Mouse (Mus musculus): Measurements from ENCODE around the gene Dync1i2.

DNA sequence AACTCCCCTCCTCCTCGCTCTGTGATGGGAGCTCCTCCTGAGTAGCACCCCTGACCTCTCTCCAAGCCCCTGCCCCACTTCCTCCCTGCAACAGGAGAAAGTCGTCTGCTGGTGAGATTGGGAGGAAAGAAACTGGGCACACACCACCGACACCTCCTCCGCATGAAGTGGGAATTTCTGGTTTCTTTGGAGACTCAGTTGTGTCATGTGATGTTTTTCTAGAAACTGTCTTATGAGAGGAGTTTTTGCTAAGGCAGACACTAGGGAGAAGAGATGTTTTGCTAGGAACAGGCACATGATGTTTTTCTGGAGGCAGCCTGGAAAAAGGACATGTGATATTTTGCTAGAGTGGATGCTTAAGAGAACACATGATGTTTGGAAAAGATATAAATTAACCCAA, 11.0 kb upstream of the Dync1i2 start:
- TF ChIP-seq CTCF (IDR thresholded peaks at IDR 0.05) (no peak), POLR2A (IDR thresholded peaks at IDR 0.05; ENCODE audit: insufficient read depth, low read depth, low read length) (no peak), EP300 (IDR thresholded peaks at IDR 0.05; ENCODE audit: insufficient read depth, low read depth, low read length) (no peak)
